Mouse (Mus musculus): ENCODE results near the gene Pold3.

DNA sequence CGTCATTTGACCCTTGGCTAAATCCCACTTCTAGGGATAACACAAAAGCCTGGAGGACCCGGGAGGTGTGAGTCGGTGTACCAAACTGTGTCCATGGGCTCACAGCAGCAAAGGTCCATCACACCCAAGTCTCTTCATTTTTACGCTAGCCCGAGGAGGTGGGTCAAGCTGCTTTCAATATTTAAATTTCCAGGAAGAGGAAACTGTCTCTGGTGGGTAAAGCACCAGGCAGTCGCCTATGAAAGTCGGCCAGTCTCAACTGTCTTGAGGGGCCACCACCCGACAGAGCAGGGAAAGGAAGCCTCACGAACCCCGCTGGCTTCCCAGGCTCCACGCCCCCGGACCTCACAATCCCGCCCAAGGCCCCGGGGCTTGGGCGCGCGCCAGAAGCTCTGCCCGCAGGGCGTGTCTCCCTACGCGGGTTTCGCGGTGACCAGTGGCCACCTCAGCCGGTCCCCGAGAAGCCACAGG is 539 bp downstream of the Pold3 start:
- TF ChIP-seq CTCF (IDR thresholded peaks at IDR 0.05; ENCODE audit: low read depth): no peak
- no peak for TF ChIP-seq EP300 (IDR thresholded peaks at IDR 0.05; ENCODE audit: low read depth)

All from liver, postnatal 0 days (tissue).